Mouse (Mus musculus) embryo, embryonic 10.5 days (tissue): ENCODE data around the gene Igdcc4.

ENCODE experiments used
- DNase-seq: peaks from one replicate; pipeline ENCODE4 v3.0.0-alpha.2; 2015; ENCODE audit warnings: low spot score

Gene Igdcc4

GRCm38 (mm10) chr9:65161188-65161587 is 59.9 kb downstream of the Igdcc4 start:
- peak; percentile 51 for DNase-seq

GRCm38 (mm10) chr9:65161881-65162280 is 60.6 kb downstream of the Igdcc4 start:
- no peak for DNase-seq

- DNase-seq = peak; percentile 92
Observed at GRCm38 (mm10) chr9:65162711-65163639, 61.7 kb downstream of the Igdcc4 start.

GRCm38 (mm10) chr9:65164870-65165269 is 63.6 kb downstream of the Igdcc4 start:
- DNase-seq = peak; percentile 56

- peak; percentile 67 for DNase-seq
Observed at GRCm38 (mm10) chr9:65166386-65166785, 65.1 kb downstream of the Igdcc4 start.

- no peak for DNase-seq
Observed at GRCm38 (mm10) chr9:65168534-65168933, 67.2 kb downstream of the Igdcc4 start.

- peak; percentile 60 for DNase-seq
Observed at GRCm38 (mm10) chr9:65168952-65169351, 67.7 kb downstream of the Igdcc4 start.

GRCm38 (mm10) chr9:65172654-65173053 is 71.4 kb downstream of the Igdcc4 start:
- peak; percentile 71 for DNase-seq

GRCm38 (mm10) chr9:65175234-65175938 is 74.1 kb downstream of the Igdcc4 start:
- DNase-seq = peak; percentile 71

GRCm38 (mm10) chr9:65175939-65176871 is 74.9 kb downstream of the Igdcc4 start:
- peak; percentile 79 for DNase-seq

- no peak for DNase-seq
Observed at GRCm38 (mm10) chr9:65177497-65177896, 76.2 kb downstream of the Igdcc4 start.

GRCm38 (mm10) chr9:65177912-65178311 is 76.6 kb downstream of the Igdcc4 start:
- no peak for DNase-seq

GRCm38 (mm10) chr9:65178336-65179213 is 77.3 kb downstream of the Igdcc4 start:
- DNase-seq = peak; percentile 93

GRCm38 (mm10) chr9:65179817-65180624 is 78.7 kb downstream of the Igdcc4 start:
- DNase-seq = peak; percentile 64
